Mouse (Mus musculus) lung, postnatal 0 days (tissue): ENCODE data around the gene Arpc5.

Experiments
- CTCF ChIP-seq: IDR thresholded peaks from 2 replicates; pipeline ENCODE4 v1.5.1; 2016; ENCODE audit warnings: antibody characterized with exemption, mild to moderate bottlenecking
- EP300 ChIP-seq: IDR thresholded peaks from 2 replicates; pipeline ENCODE4 v1.6.1; 2016; ENCODE audit warnings: antibody characterized with exemption, mild to moderate bottlenecking, control low read depth

DNA sequence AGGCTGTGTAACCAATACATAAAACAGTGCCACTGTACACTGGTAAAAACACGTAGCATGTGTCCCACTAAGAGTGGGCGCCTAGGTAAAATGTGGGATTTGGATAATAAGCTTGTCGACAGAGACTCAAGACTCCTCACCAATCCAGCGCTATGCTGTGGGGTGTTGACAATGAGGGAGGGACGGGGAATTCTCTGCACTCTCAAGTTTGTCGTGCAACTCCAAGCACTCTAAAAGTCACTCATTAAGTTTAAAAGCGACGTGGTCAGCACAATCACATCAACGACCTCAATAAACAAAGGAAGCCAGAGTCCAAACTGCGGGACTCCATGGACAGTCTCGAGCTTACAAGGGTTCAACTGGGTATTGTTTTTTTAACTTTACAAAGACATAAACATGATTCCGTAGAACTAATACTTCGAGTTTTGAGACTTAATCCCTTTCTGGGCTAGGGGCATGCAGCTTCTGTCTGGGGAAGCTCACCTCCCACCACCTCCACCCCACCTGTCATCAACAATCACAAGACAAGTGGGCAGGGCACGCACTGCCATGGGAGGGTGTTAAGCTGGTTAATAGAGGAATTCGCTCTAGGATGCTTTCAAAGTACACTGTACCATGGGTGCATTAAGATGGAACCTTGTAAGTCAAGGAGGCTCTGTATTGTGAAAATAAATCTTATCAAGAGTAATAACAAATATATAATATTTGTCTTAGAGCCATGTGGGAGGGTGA, 23.1 kb upstream of the Arpc5 start:
- TF ChIP-seq CTCF (no peak), EP300 (no peak)
